Mouse (Mus musculus) lung, adult 18-20 months (tissue): ENCODE data around the gene Cyp2c38.
"Not testable (repeated sequence)": the region's sequence is repeated elsewhere in the genome, so short reads cannot be mapped to it uniquely, and the experiment has no call there.

Experiments used
- DNase-seq, 2 experiments: peaks; one replicate each; pipeline ENCODE4 v3.0.0; 2022; ENCODE audit warnings: mixed read lengths in 2 of 2

The Cyp2c38 gene

DNA sequence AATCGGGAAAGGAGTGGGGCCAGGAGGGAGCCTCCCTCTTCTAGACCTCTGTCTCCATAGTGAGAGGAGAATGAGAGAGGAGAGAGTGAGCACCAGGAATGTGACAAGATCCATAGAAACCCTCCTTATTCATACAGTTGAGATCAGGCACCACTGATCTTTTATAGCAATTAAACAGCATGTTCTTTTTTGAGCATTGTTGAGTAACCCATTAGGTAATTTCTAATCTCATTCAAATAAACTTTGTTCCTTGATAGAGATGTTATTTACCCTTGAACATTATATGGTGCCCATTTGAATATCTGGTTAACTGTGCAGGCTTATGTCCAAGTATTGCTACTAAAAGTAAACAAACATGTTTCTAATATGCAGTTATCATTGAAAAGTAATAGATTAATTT is at the start of gene Cyp2c38:
Gene Cyp2c38 (minus strand): TSS at position 135 of the 400 bp plus-strand sequence.
- DNase-seq: no peak

- no peak for DNase-seq
Measured at GRCm38 (mm10) chr19:39510534-39510933, 47.7 kb upstream of the Cyp2c38 start, which contains the start of gene Cyp2c39. TSS of gene Cyp2c39 (plus strand) at chr19:39510862.

GRCm38 (mm10) chr19:39509533-39509932 is 46.7 kb upstream of the Cyp2c38 start:
- DNase-seq: no peak

GRCm38 (mm10) chr19:39506341-39506740 is 43.5 kb upstream of the Cyp2c38 start:
- no peak for DNase-seq

GRCm38 (mm10) chr19:39483961-39484360 is 21.1 kb upstream of the Cyp2c38 start:
- not testable (repeated sequence) for DNase-seq

GRCm38 (mm10) chr19:39463923-39464322 is 1.0 kb upstream of the Cyp2c38 start:
- DNase-seq: no peak
